In genomic region chr2:157746558-157746957, GRCm38 (mm10) we compare ENCODE assay signal across 11 mouse cellular contexts. TPM values are rescaled to one million over a fixed set of nuclear protein-coding genes. Genes with fewer than 3 reads are reported as not detected.
DNase-seq lines count a peak whose midpoint lies in the region; ATAC-seq and TF ChIP-seq lines count a peak whose summit lies in the region.
"Had no signal": no experiment of that assay in that cellular context is flagged by ENCODE, and none has a peak within 500 bp of the region (broad histone marks: within the 10 kb centered on the region; RNA-seq: fewer than 3 reads in every experiment).

No protein-coding gene starts in this region.

- H3K36me3 ChIP-seq in hindbrain, embryonic 12.5 days: peaks cover 6% of the 10 kb centered on the region; the same call in 1 of the 2 replicates
- no peaks in the 10 kb centered on the region for H3K36me3 ChIP-seq in hindbrain, embryonic 11.5 days (ENCODE audit: control insufficient read depth, insufficient read depth, low read length)
- H3K36me3 ChIP-seq in midbrain, postnatal 0 days (ENCODE audit: insufficient read depth, low read length): no peaks in the 10 kb centered on the region; the same call in 1 of the 2 replicates
- H3K36me3 ChIP-seq in intestine, postnatal 0 days (ENCODE audit: control insufficient read depth, insufficient read depth): no peaks in the 10 kb centered on the region; the same call in 1 of the 2 replicates

- H3K9me3 ChIP-seq in hindbrain, embryonic 12.5 days (replicated peaks): peaks cover 10% of the 10 kb centered on the region
- no peaks in the 10 kb centered on the region for H3K9me3 ChIP-seq in hindbrain, embryonic 11.5 days (ENCODE audit: control insufficient read depth, low read length)
- no peaks in the 10 kb centered on the region for H3K9me3 ChIP-seq in midbrain, postnatal 0 days (ENCODE audit: low read length)
- no peaks in the 10 kb centered on the region for H3K9me3 ChIP-seq in intestine, postnatal 0 days (ENCODE audit: control insufficient read depth)

- no peaks in the 10 kb centered on the region for H3K27me3 ChIP-seq in hindbrain, embryonic 12.5 days
- no peaks in the 10 kb centered on the region for H3K27me3 ChIP-seq in hindbrain, embryonic 11.5 days (ENCODE audit: control insufficient read depth, insufficient read depth, low read length)
- no peaks in the 10 kb centered on the region for H3K27me3 ChIP-seq in midbrain, postnatal 0 days (ENCODE audit: insufficient read depth, low read length)
- H3K27me3 ChIP-seq in intestine, postnatal 0 days (replicated peaks; ENCODE audit: control insufficient read depth, insufficient read depth, low read length): no peaks in the 10 kb centered on the region
- H3K27me3 ChIP-seq: limb, embryonic 12.5 days had no signal

- TF ChIP-seq CTCF in midbrain, postnatal 0 days (IDR thresholded peaks at IDR 0.05): no peak
- TF ChIP-seq CTCF in intestine, postnatal 0 days (IDR thresholded peaks at IDR 0.05; ENCODE audit: low read depth): no peak

- H3K4me1 ChIP-seq in hindbrain, embryonic 12.5 days: peaks cover 24% of the 10 kb centered on the region
- 0 out of 2 replicates have a peak, but pooled peaks cover 2% of the 10 kb centered on the region for H3K4me1 ChIP-seq in hindbrain, embryonic 11.5 days (replicated peaks; ENCODE audit: control insufficient read depth, insufficient read depth, low read length)
- peaks cover 7% of the 10 kb centered on the region for H3K4me1 ChIP-seq in midbrain, postnatal 0 days (ENCODE audit: insufficient read depth, low read length)
- peaks cover 9% of the 10 kb centered on the region; the same call in 1 of the 2 replicates for H3K4me1 ChIP-seq in intestine, postnatal 0 days (replicated peaks; ENCODE audit: control insufficient read depth, insufficient read depth, low read length)

- no peak overlapping the region for H3K9ac ChIP-seq in hindbrain, embryonic 12.5 days
- no peak overlapping the region for H3K9ac ChIP-seq in hindbrain, embryonic 11.5 days (ENCODE audit: low read depth, low read length)
- H3K9ac ChIP-seq in midbrain, postnatal 0 days (replicated peaks; ENCODE audit: low read length, poor library complexity, severe bottlenecking): no peak overlapping the region
- no peak overlapping the region for H3K9ac ChIP-seq in intestine, postnatal 0 days (ENCODE audit: low read depth, low read length)
- H3K9ac ChIP-seq: limb, embryonic 12.5 days had no signal

- no peak for ATAC-seq in hindbrain, embryonic 12.5 days (ENCODE audit: low FRiP score)
- ATAC-seq in hindbrain, embryonic 11.5 days (ENCODE audit: low FRiP score): no peak
- ATAC-seq in midbrain, postnatal 0 days (ENCODE audit: low FRiP score): no peak
- no peak for ATAC-seq in intestine, postnatal 0 days

- WGBS in hindbrain, embryonic 12.5 days: 67% methylated on average over 9 of the region's 9 CpGs
- WGBS in hindbrain, embryonic 11.5 days: 57% methylated on average over 9 of the region's 9 CpGs
- 48% methylated on average over 6 of the region's 9 CpGs for WGBS in midbrain, postnatal 0 days
- whole genome bisulfite sequencing in intestine, postnatal 0 days: 75% methylated on average over 9 of the region's 9 CpGs

- no peak overlapping the region for H3K4me2 ChIP-seq in hindbrain, embryonic 12.5 days (replicated peaks)
- H3K4me2 ChIP-seq in hindbrain, embryonic 11.5 days (replicated peaks; ENCODE audit: low read depth, low read length): no peak overlapping the region
- no peak overlapping the region for H3K4me2 ChIP-seq in midbrain, postnatal 0 days (ENCODE audit: low read depth, low read length, poor library complexity, severe bottlenecking)
- no peak overlapping the region for H3K4me2 ChIP-seq in intestine, postnatal 0 days (replicated peaks; ENCODE audit: low read depth)
- H3K4me2 ChIP-seq: limb, embryonic 12.5 days had no signal

- no peak for DNase-seq in hindbrain, embryonic 11.5 days (ENCODE audit: low spot score)
- peak; percentile 83 for DNase-seq in CD4-positive helper T cell, adult 2 months (ENCODE audit: low read depth, low spot score)
- peak; percentile 53 for DNase-seq in brain, adult 2 months (ENCODE audit: low read depth, low spot score)
- DNase-seq in midbrain, postnatal 0 days (ENCODE audit: low spot score): no peak
- DNase-seq in embryo, embryonic 10 days (ENCODE audit: low spot score): no peak
- DNase-seq in cerebellum, postnatal 36 days: no peak
- DNase-seq: cerebellum, postnatal 10 days; kidney, adult 18-20 months had no signal

- H3K27ac ChIP-seq in hindbrain, embryonic 12.5 days: peak overlapping the region; percentile 2; the same call in 1 of the 2 replicates
- H3K27ac ChIP-seq in hindbrain, embryonic 11.5 days (ENCODE audit: low read depth, low read length): no peak overlapping the region
- H3K27ac ChIP-seq in midbrain, postnatal 0 days (ENCODE audit: low read depth, low read length): peak overlapping the region; percentile 51; the same call in 1 of the 2 replicates
- H3K27ac ChIP-seq in intestine, postnatal 0 days (ENCODE audit: low read depth, low read length): no peak overlapping the region
- H3K27ac ChIP-seq: limb, embryonic 12.5 days had no signal

- no peak overlapping the region for H3K4me3 ChIP-seq in hindbrain, embryonic 12.5 days
- H3K4me3 ChIP-seq in hindbrain, embryonic 11.5 days (ENCODE audit: low read depth, low read length): no peak overlapping the region
- H3K4me3 ChIP-seq in midbrain, postnatal 0 days (ENCODE audit: low read depth, low read length): no peak overlapping the region
- H3K4me3 ChIP-seq in intestine, postnatal 0 days (ENCODE audit: low read depth, low read length): no peak overlapping the region
- H3K4me3 ChIP-seq: limb, embryonic 12.5 days had no signal

RNA-seq across cellular contexts. Expression of gene Ctnnbl1, which starts 9.4 kb away (rescaled TPM):
- 82.3 and 83.7 TPM in 2 replicates for polyA plus RNA-seq in hindbrain, embryonic 12.5 days (2016; fragmentation: Nextera tagmentation; extraction: Ambion mirVana)
- polyA plus RNA-seq in hindbrain, embryonic 11.5 days (2014; fragmentation: Nextera tagmentation; extraction: Ambion mirVana): 90.1 and 104 TPM in 2 replicates
- total RNA-seq in midbrain, postnatal 0 days (2014; rRNA removed): 33.7 and 40.0 TPM in 2 replicates
- polyA plus RNA-seq in midbrain, postnatal 0 days (2015; fragmentation: Nextera tagmentation; extraction: Ambion mirVana): 44.7 and 45.5 TPM in 2 replicates
- 19.4 and 19.5 TPM in 2 replicates for polyA plus RNA-seq in intestine, postnatal 0 days (2015; fragmentation: Nextera tagmentation; extraction: Ambion mirVana)

Comparison
In these comparisons a context has a peak if more than half of its experiments do, and no peak if none do; other contexts are left out.
1. H3K27ac ChIP-seq: peak in hindbrain, embryonic 12.5 days (single experiment) and midbrain, postnatal 0 days (single experiment); none in hindbrain, embryonic 11.5 days (single experiment) and intestine, postnatal 0 days (single experiment).
2. DNase-seq: peak in CD4-positive helper T cell, adult 2 months (single experiment) and brain, adult 2 months (single experiment); none in hindbrain, embryonic 11.5 days (single experiment), midbrain, postnatal 0 days (single experiment), embryo, embryonic 10 days (single experiment) and cerebellum, postnatal 36 days (0 of 2).